ENCODE assay signal across 20 mouse cellular contexts in the genomic region with DNA sequence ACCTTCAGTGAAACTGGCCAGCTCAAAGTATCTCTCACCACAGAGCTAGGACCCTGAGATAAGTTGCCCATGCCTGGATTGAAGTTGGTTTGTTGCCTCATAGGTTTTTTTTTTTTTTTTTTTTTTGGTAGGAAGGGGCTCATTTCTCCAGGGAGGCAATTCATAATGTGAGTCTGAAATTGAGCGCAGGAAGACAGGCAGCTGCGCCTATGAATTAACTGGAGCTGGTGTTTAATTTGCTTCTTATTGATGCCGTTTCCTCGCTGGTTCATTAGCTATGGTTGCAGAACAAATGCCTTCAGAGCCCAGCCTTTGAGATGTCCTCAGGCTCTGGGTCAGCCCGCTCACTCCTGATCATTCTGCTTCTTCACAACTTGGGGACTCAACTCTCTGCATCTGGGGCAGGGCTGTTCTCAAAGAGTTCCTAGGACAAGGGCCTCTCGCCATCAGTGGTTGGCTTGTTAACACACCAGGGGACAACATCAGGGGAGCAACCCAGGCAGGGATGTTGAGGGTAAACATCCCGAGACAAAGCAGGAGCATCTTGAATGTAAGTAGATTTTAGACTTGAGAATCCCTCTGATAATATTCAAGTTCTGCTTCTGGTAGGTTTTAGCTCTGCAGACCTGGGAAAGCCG.
DNase-seq lines count a peak whose midpoint lies in the region; ATAC-seq and TF ChIP-seq lines count a peak whose summit lies in the region.
"Had no signal": no experiment of that assay in that cellular context is flagged by ENCODE, and none has a peak within 500 bp of the region (broad histone marks: within the 10 kb centered on the region; RNA-seq: fewer than 3 reads in every experiment).

No protein-coding gene starts in this region.

- no peak overlapping the region for H3K27ac ChIP-seq in heart, embryonic 12.5 days (ENCODE audit: poor library complexity, severe bottlenecking)
- H3K27ac ChIP-seq in hindbrain, embryonic 13.5 days: peak overlapping the region; percentile 41; the same call in 1 of the 2 replicates
- no peak overlapping the region for H3K27ac ChIP-seq in hindbrain, embryonic 16.5 days (ENCODE audit: low read depth, low read length)
- H3K27ac ChIP-seq: embryonic facial prominence, embryonic 13.5 days; forebrain, embryonic 12.5 days; gastrocnemius, adult 2 months; heart, embryonic 15.5 days; hindbrain, embryonic 15.5 days had no signal

- 68% methylated on average over 8 of the region's 8 CpGs for WGBS in heart, embryonic 12.5 days
- WGBS in hindbrain, embryonic 13.5 days: 51% methylated on average over 8 of the region's 8 CpGs
- 52% methylated on average over 8 of the region's 8 CpGs for WGBS in hindbrain, embryonic 16.5 days

- DNase-seq in heart, adult 11 months: peak; percentile 83
- DNase-seq in brain, embryonic 14.5 days (ENCODE audit: low read depth): peak; percentile 61
- peak; percentile 8 for DNase-seq in retina, postnatal 1 day
- DNase-seq in urinary bladder, postnatal 4 days (ENCODE audit: low spot score in 2 of 2): no peak
- DNase-seq: adrenal gland, postnatal 14 days; cerebellum, adult 18-20 months; cerebellum, adult 9-11 months; cerebellum, postnatal 36 days; gastrocnemius, adult 2 months; gastrocnemius, postnatal 25 days; heart, postnatal 14 days had no signal

- no peak overlapping the region for H3K4me3 ChIP-seq in heart, embryonic 12.5 days
- no peak overlapping the region for H3K4me3 ChIP-seq in hindbrain, embryonic 13.5 days
- H3K4me3 ChIP-seq in hindbrain, embryonic 16.5 days (ENCODE audit: low read length): no peak overlapping the region
- H3K4me3 ChIP-seq: embryonic facial prominence, embryonic 13.5 days; forebrain, embryonic 12.5 days; gastrocnemius, adult 2 months; heart, embryonic 15.5 days; hindbrain, embryonic 15.5 days had no signal

- H3K4me2 ChIP-seq in heart, embryonic 12.5 days: no peak overlapping the region
- no peak overlapping the region for H3K4me2 ChIP-seq in hindbrain, embryonic 13.5 days
- H3K4me2 ChIP-seq in hindbrain, embryonic 16.5 days (ENCODE audit: low read length): no peak overlapping the region
- H3K4me2 ChIP-seq: embryonic facial prominence, embryonic 13.5 days; forebrain, embryonic 12.5 days; heart, embryonic 15.5 days; hindbrain, embryonic 15.5 days had no signal

- TF ChIP-seq CTCF in brain, embryonic 14.5 days (IDR thresholded peaks at IDR 0.05; ENCODE audit: borderline replicate concordance, extremely low read depth, insufficient read depth, insufficient read length): no peak

- no peak for ATAC-seq in heart, embryonic 12.5 days (ENCODE audit: insufficient number of reproducible peaks, low FRiP score)
- ATAC-seq in hindbrain, embryonic 13.5 days (ENCODE audit: low FRiP score): no peak
- no peak for ATAC-seq in hindbrain, embryonic 16.5 days
- ATAC-seq: activated CD4-positive, CD25-positive, alpha-beta regulatory T cell, adult 4 months; Patski had no signal

- H3K27me3 ChIP-seq in heart, embryonic 12.5 days (replicated peaks): no peaks in the 10 kb centered on the region
- no peaks in the 10 kb centered on the region for H3K27me3 ChIP-seq in hindbrain, embryonic 13.5 days
- H3K27me3 ChIP-seq in hindbrain, embryonic 16.5 days (replicated peaks; ENCODE audit: control insufficient read depth, insufficient read depth, low read length): no peaks in the 10 kb centered on the region
- H3K27me3 ChIP-seq: embryonic facial prominence, embryonic 13.5 days; forebrain, embryonic 12.5 days; heart, embryonic 15.5 days; hindbrain, embryonic 15.5 days; Patski had no signal

- no peaks in the 10 kb centered on the region for H3K4me1 ChIP-seq in heart, embryonic 12.5 days (replicated peaks)
- H3K4me1 ChIP-seq in hindbrain, embryonic 13.5 days (replicated peaks): peaks cover 17% of the 10 kb centered on the region
- H3K4me1 ChIP-seq in hindbrain, embryonic 16.5 days (ENCODE audit: control insufficient read depth, insufficient read depth, low read depth, low read length): no peaks in the 10 kb centered on the region
- H3K4me1 ChIP-seq: embryonic facial prominence, embryonic 13.5 days; heart, embryonic 15.5 days had no signal

- H3K36me3 ChIP-seq in heart, embryonic 12.5 days: no peaks in the 10 kb centered on the region
- no peaks in the 10 kb centered on the region for H3K36me3 ChIP-seq in hindbrain, embryonic 13.5 days
- H3K36me3 ChIP-seq in hindbrain, embryonic 16.5 days (ENCODE audit: control insufficient read depth, insufficient read depth, low read length): no peaks in the 10 kb centered on the region
- H3K36me3 ChIP-seq: embryonic facial prominence, embryonic 13.5 days; forebrain, embryonic 12.5 days; heart, embryonic 15.5 days; hindbrain, embryonic 15.5 days had no signal

- H3K9ac ChIP-seq in heart, embryonic 12.5 days: no peak overlapping the region
- no peak overlapping the region for H3K9ac ChIP-seq in hindbrain, embryonic 13.5 days
- H3K9ac ChIP-seq in hindbrain, embryonic 16.5 days (ENCODE audit: low read depth, low read length): no peak overlapping the region
- H3K9ac ChIP-seq: embryonic facial prominence, embryonic 13.5 days; forebrain, embryonic 12.5 days; heart, embryonic 15.5 days; hindbrain, embryonic 15.5 days had no signal

- H3K9me3 ChIP-seq in heart, embryonic 12.5 days (replicated peaks): no peaks in the 10 kb centered on the region
- H3K9me3 ChIP-seq in hindbrain, embryonic 13.5 days: no peaks in the 10 kb centered on the region
- no peaks in the 10 kb centered on the region for H3K9me3 ChIP-seq in hindbrain, embryonic 16.5 days (ENCODE audit: control insufficient read depth, low read length)
- H3K9me3 ChIP-seq: embryonic facial prominence, embryonic 13.5 days; forebrain, embryonic 12.5 days; heart, embryonic 15.5 days; hindbrain, embryonic 15.5 days had no signal

- TF ChIP-seq POLR2A in brain, embryonic 14.5 days (IDR thresholded peaks at IDR 0.05; ENCODE audit: borderline replicate concordance, extremely low read depth, insufficient read depth, insufficient read length, poor library complexity, severe bottlenecking): no peak

Comparison
In these comparisons a context has a peak if more than half of its experiments do, and no peak if none do; other contexts are left out.
1. DNase-seq: peak in heart, adult 11 months (single experiment), brain, embryonic 14.5 days (single experiment) and retina, postnatal 1 day (single experiment); none in urinary bladder, postnatal 4 days (0 of 2).